Mouse (Mus musculus): ENCODE measurements at regions not wholly inside any gene's neighbourhood (a gene's known extent, or its start where the extent isn't known, plus 50 kb on each side); places are given as distances from the start of the nearest gene placed in this dataset.

DNA sequence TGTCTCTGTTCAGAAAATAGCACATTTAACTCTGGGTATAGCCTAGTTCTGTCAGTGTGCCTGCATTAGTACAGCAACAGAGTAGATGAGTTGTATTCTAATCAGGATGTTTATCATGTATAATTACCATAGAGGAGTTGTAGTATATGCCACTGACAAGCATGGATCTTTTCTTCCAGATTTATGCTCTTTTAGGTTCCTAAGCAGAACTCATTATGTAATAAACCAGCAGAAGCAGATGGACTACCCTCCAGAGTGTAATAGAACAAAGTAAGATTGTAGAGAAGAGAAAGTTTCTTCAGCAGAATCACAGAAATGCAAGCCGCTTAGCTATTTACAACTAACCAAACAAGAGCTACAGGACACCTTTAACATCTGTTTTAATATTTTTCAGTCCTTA lies 517.2 kb upstream of the Epha5 start:
- 100% methylated on average over 1 of the region's 1 CpGs for WGBS
- Histone ChIP-seq H3K27me3 (ENCODE audit: control insufficient read depth, insufficient read depth, low read length) (no peaks in the 10 kb centered on the region), H3K4me3 (replicated peaks; ENCODE audit: insufficient read depth, low read depth, low read length) (no peak overlapping the region), H3K27ac (ENCODE audit: insufficient read depth, low read length) (no peak overlapping the region), H3K4me1 (ENCODE audit: control insufficient read depth, insufficient read depth, low read length) (no peaks in the 10 kb centered on the region)
- TF ChIP-seq POLR2A (IDR thresholded peaks at IDR 0.05; ENCODE audit: borderline replicate concordance, insufficient read depth, low read length) (no peak), CTCF (IDR thresholded peaks at IDR 0.05; ENCODE audit: borderline replicate concordance, insufficient read depth, low read depth, low read length) (no peak)
- no peak for DNase-seq

DNA sequence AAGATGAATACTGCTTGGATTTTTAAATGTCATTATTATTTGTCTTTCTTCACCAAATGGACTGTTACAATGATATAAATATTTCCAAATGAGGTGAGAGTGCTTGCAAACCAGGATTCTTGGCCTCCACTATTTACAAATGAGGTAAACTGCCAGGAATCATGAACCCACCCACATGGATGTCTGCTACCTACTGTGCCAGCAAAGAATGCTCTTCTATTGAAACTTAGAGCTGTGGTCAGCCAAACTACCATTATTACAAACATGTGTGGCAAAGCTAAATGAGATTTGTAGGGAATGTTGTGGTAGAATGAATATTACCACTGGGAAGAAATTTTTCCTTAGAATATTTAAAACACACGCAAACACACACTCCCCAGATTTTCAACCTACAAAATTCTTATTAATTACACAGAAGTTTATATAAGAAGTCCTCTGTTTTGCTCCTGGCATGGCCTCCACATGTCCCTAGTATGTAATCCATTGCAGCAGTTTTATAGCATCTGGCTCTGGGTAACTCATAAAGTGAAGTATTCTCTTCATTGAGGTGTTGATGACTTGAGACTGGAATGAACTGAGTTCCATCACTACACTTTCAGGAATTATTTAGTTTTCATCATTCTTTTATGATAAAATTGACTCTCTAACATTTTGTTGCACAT lies 500.6 kb upstream of the Epha5 start:
- 89% methylated on average over 1 of the region's 1 CpGs for WGBS
- H3K27me3 ChIP-seq (ENCODE audit: control insufficient read depth, insufficient read depth, low read length), result no peaks in the 10 kb centered on the region
- H3K27ac ChIP-seq (ENCODE audit: insufficient read depth, low read length), result no peak overlapping the region
- no peak for TF ChIP-seq CTCF (IDR thresholded peaks at IDR 0.05; ENCODE audit: borderline replicate concordance, insufficient read depth, low read depth, low read length)
- no peak for TF ChIP-seq POLR2A (IDR thresholded peaks at IDR 0.05; ENCODE audit: borderline replicate concordance, insufficient read depth, low read length)
- DNase-seq, result no peak
- no peaks in the 10 kb centered on the region for H3K4me1 ChIP-seq (ENCODE audit: control insufficient read depth, insufficient read depth, low read length)
- H3K4me3 ChIP-seq (replicated peaks; ENCODE audit: insufficient read depth, low read depth, low read length), result no peak overlapping the region

DNA sequence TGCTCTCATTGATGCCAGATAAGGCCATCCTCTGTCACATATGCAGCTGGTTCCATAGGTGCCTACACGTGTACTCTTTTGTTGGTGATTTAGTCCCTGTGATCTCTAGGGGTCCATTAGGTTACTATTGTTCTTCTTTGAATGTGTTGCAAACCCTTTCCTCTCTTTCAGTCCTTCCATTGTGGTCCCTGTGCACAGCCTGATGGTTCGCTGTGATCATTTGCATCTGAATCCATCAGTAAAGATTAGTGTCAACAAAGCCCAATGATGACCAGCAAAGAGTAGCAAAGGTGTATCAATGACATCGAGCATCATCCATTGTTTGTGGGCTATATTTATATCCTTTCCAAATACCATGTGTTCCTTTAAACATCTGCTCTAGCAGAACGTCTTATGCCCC lies 484.5 kb upstream of the Epha5 start:
- Histone ChIP-seq H3K4me3 (replicated peaks; ENCODE audit: insufficient read depth, low read depth, low read length) (no peak overlapping the region), H3K27ac (ENCODE audit: insufficient read depth, low read length) (no peak overlapping the region), H3K27me3 (ENCODE audit: control insufficient read depth, insufficient read depth, low read length) (no peaks in the 10 kb centered on the region), H3K4me1 (ENCODE audit: control insufficient read depth, insufficient read depth, low read length) (no peaks in the 10 kb centered on the region)
- TF ChIP-seq POLR2A (IDR thresholded peaks at IDR 0.05; ENCODE audit: borderline replicate concordance, insufficient read depth, low read length) (no peak), CTCF (IDR thresholded peaks at IDR 0.05; ENCODE audit: borderline replicate concordance, insufficient read depth, low read depth, low read length) (no peak)
- 52% methylated on average over 4 of the region's 4 CpGs for WGBS
- DNase-seq, result no peak

DNA sequence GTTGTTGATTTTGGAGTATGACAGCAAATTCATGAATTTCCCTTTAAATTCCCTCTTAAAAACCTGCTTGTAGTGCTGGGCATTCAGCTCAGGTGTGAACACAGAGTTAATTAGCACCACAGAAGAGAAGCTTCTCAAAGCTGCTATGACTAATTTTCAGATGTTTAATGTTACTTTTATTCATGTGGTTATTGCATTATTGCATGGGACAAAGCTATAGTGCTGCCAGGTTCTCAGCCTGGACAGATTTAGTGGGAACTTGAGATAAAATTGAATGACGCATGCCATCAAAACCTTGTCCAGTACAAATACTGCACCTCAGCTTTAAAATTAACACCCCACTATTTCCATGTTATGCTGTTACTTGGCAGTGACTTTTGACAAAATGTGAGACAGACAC lies 480.4 kb upstream of the Epha5 start:
- WGBS, result 91% methylated on average over 1 of the region's 1 CpGs
- TF ChIP-seq POLR2A (IDR thresholded peaks at IDR 0.05; ENCODE audit: borderline replicate concordance, insufficient read depth, low read length), result no peak
- TF ChIP-seq CTCF (IDR thresholded peaks at IDR 0.05; ENCODE audit: borderline replicate concordance, insufficient read depth, low read depth, low read length), result no peak

DNA sequence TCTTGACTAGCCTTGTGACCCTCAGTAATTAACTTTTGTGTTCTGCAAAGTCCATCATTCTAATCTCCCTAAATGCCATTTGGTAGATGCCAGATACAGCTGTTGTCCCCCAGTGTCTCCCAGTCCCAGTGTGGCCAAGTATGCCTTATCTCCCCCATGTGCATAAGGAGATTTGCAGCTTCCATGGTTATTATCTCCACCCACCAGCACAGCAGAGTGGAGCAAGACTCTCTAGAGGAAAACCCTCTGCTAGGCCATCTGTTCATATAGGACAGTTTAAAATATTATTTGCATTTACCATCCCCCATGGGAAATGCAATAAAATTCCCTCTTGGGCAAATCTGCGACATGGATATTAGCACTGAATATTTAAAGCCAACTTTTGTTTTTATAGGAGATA lies 436.4 kb upstream of the Epha5 start:
- no peak overlapping the region for H3K4me3 ChIP-seq (replicated peaks; ENCODE audit: insufficient read depth, low read depth, low read length)
- H3K4me1 ChIP-seq (ENCODE audit: control insufficient read depth, insufficient read depth, low read length), result no peaks in the 10 kb centered on the region
- H3K27me3 ChIP-seq (ENCODE audit: control insufficient read depth, insufficient read depth, low read length), result no peaks in the 10 kb centered on the region
- WGBS, result 10% methylated on average over 1 of the region's 1 CpGs
- TF ChIP-seq POLR2A (IDR thresholded peaks at IDR 0.05; ENCODE audit: borderline replicate concordance, insufficient read depth, low read length) (no peak), CTCF (IDR thresholded peaks at IDR 0.05; ENCODE audit: borderline replicate concordance, insufficient read depth, low read depth, low read length) (no peak)
- no peak overlapping the region for H3K27ac ChIP-seq (ENCODE audit: insufficient read depth, low read length)
- DNase-seq, result no peak

More for the DNA sequence above, 480.4 kb upstream of the Epha5 start:
- Histone ChIP-seq H3K4me3 (replicated peaks; ENCODE audit: insufficient read depth, low read depth, low read length) (no peak overlapping the region), H3K27me3 (ENCODE audit: control insufficient read depth, insufficient read depth, low read length) (no peaks in the 10 kb centered on the region), H3K27ac (ENCODE audit: insufficient read depth, low read length) (no peak overlapping the region), H3K4me1 (ENCODE audit: control insufficient read depth, insufficient read depth, low read length) (no peaks in the 10 kb centered on the region)
- DNase-seq, result no peak

DNA sequence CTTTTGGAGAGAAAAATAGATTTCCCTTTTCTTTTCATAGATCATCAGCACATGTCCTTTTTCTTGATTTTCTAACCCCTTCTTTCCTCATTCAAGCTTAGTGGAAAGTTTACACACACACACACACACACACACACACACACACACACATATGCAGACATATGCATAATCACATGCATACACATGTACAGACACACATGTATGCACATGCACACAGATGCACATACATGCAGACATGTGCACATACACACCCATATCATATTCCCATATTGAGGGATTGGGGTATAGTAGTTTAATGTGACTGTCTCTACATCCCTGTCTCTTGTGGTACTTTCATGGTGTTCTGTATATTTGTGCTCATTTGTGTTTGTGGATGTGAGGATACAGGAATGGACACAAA lies 432.0 kb upstream of the Epha5 start:
- H3K27ac ChIP-seq (ENCODE audit: insufficient read depth, low read length), result no peak overlapping the region
- H3K4me1 ChIP-seq (ENCODE audit: control insufficient read depth, insufficient read depth, low read length), result no peaks in the 10 kb centered on the region
- no peak for TF ChIP-seq POLR2A (IDR thresholded peaks at IDR 0.05; ENCODE audit: borderline replicate concordance, insufficient read depth, low read length)
- no peak for TF ChIP-seq CTCF (IDR thresholded peaks at IDR 0.05; ENCODE audit: borderline replicate concordance, insufficient read depth, low read depth, low read length)
- H3K4me3 ChIP-seq (replicated peaks; ENCODE audit: insufficient read depth, low read depth, low read length), result no peak overlapping the region
- no peaks in the 10 kb centered on the region for H3K27me3 ChIP-seq (ENCODE audit: control insufficient read depth, insufficient read depth, low read length)
- DNase-seq, result no peak

DNA sequence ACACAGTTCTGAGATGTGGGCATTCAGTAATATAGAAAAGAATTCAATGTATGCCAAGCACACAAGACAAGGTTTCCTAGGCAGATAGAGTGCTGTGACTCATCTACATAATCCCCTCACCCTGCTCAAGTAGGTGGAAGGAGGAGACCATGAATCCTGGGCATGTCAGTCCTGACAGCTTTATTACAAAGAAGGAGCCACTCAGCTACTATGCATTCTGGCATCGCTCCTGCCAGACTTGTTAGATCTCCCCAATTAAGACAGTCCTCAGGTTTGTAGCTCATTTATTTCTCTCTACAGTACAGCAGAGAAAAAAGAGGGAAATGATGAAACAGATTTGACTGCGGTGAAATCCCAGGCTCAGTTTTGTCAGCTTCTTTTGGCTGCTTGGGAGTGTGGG lies 431.6 kb upstream of the Epha5 start:
- WGBS, result 25% methylated on average over 2 of the region's 2 CpGs
- DNase-seq, result no peak
- Histone ChIP-seq H3K4me3 (replicated peaks; ENCODE audit: insufficient read depth, low read depth, low read length) (no peak overlapping the region), H3K4me1 (ENCODE audit: control insufficient read depth, insufficient read depth, low read length) (no peaks in the 10 kb centered on the region), H3K27me3 (ENCODE audit: control insufficient read depth, insufficient read depth, low read length) (no peaks in the 10 kb centered on the region), H3K27ac (ENCODE audit: insufficient read depth, low read length) (no peak overlapping the region)
- no peak for TF ChIP-seq CTCF (IDR thresholded peaks at IDR 0.05; ENCODE audit: borderline replicate concordance, insufficient read depth, low read depth, low read length)
- TF ChIP-seq POLR2A (IDR thresholded peaks at IDR 0.05; ENCODE audit: borderline replicate concordance, insufficient read depth, low read length), result no peak

DNA sequence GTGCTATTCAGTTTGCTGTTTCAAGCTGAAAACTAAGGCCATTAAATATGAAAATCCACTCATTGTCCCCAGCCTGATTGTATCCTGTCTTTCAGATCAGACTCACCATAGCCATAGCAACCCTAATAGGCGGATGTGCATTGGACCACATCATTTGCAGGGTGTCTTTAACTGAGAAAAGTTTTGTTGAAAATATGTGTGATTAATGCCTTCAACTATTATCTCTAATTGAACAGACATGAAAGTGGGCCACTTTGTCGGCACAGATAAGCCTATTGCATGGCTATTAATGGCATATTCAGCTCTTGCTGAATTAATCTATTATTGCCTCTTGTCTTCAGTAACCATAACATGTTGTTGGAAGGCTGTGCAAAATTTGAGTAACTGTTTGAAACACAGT lies 394.3 kb upstream of the Epha5 start:
- TF ChIP-seq POLR2A (IDR thresholded peaks at IDR 0.05; ENCODE audit: borderline replicate concordance, insufficient read depth, low read length), result no peak
- no peak for TF ChIP-seq CTCF (IDR thresholded peaks at IDR 0.05; ENCODE audit: borderline replicate concordance, insufficient read depth, low read depth, low read length)
- no peak overlapping the region for H3K27ac ChIP-seq (ENCODE audit: insufficient read depth, low read length)
- no peaks in the 10 kb centered on the region for H3K4me1 ChIP-seq (ENCODE audit: control insufficient read depth, insufficient read depth, low read length)
- no peak overlapping the region for H3K4me3 ChIP-seq (replicated peaks; ENCODE audit: insufficient read depth, low read depth, low read length)
- no peak for DNase-seq
- WGBS, result 39% methylated on average over 2 of the region's 2 CpGs
- H3K27me3 ChIP-seq (ENCODE audit: control insufficient read depth, insufficient read depth, low read length), result no peaks in the 10 kb centered on the region
